Mouse (Mus musculus) forebrain, embryonic 14.5 days (tissue): ENCODE data around the gene Glis2. TPM values are rescaled to one million over a fixed set of nuclear protein-coding genes. Genes with fewer than 3 reads are reported as not detected.

Experiments
- ATAC-seq: fragments of 200-750 bp; cut with Nextera tagmentation; 2 replicates; pipeline ENCODE4 v1.8.0; 2017; ENCODE audit warnings: mild to moderate bottlenecking, moderate library complexity
- DNase-seq: peaks from one replicate; pipeline ENCODE4 v3.0.0-alpha.2; 2015; ENCODE audit warnings: low spot score
- H3K27ac ChIP-seq: fragments of 300-500 bp; sonication (generic); 2 replicates; pipeline ENCODE4 v1.5.1; 2014; ENCODE audit warnings: low read depth, mild to moderate bottlenecking, control low read depth, low read length, moderate library complexity
- H3K27me3 ChIP-seq: fragments of 300-500 bp; sonication (generic); replicated peaks from 2 replicates; pipeline ENCODE4 v1.6.1; 2014; ENCODE audit warnings: low read length, control low read depth, mixed read lengths; ENCODE audit not compliant: control insufficient read depth, insufficient read depth
- H3K36me3 ChIP-seq: fragments of 300-500 bp; sonication (generic); 2 replicates; pipeline ENCODE4 v1.6.1; 2014; ENCODE audit warnings: low read length, control low read depth; ENCODE audit not compliant: control insufficient read depth, insufficient read depth
- H3K4me1 ChIP-seq: fragments of 300-500 bp; sonication (generic); 2 replicates; pipeline ENCODE4 v1.6.1; 2014; ENCODE audit warnings: antibody characterized with exemption, low read length, control low read depth; ENCODE audit not compliant: control insufficient read depth, insufficient read depth
- H3K4me2 ChIP-seq: fragments of 300-500 bp; sonication (generic); 2 replicates; pipeline ENCODE4 v1.6.1; 2014; ENCODE audit warnings: mild to moderate bottlenecking, control low read depth, low read length
- H3K4me3 ChIP-seq: fragments of 300-500 bp; sonication (generic); 2 replicates; pipeline ENCODE4 v1.5.1; 2014; ENCODE audit warnings: low read depth, low read length, control low read depth
- H3K9ac ChIP-seq: fragments of 300-500 bp; sonication (generic); 2 replicates; pipeline ENCODE4 v1.6.1; 2014; ENCODE audit warnings: mild to moderate bottlenecking, low read length, control low read depth, moderate library complexity
- H3K9me3 ChIP-seq: fragments of 300-500 bp; sonication (generic); replicated peaks from 2 replicates; pipeline ENCODE4 v1.6.1; 2016; ENCODE audit warnings: low read length, control low read depth, mixed read lengths; ENCODE audit not compliant: control insufficient read depth
- WGBS: fragments of 180-500 bp; shearing (Covaris S2); extraction: QIAGEN DNeasy Blood & Tissue Kit; methylation state at CpG from one replicate; pipeline ENCODE4 v1.1.7; 2014; 5-methylcytosine and 5-hydroxymethylcytosine counted together
- polyA plus RNA-seq: library from polyadenylated mRNA; unstranded; fragments of >200 nt; fragmentation: Nextera tagmentation; extraction: Ambion mirVana; gene quantifications from 2 replicates; pipeline ENCODE4 v1.2.1, GENCODE M21; 2014

The Glis2 gene
- polyA plus RNA-seq, 1 experiment from 2014 or later = 9.0 TPM

DNA sequence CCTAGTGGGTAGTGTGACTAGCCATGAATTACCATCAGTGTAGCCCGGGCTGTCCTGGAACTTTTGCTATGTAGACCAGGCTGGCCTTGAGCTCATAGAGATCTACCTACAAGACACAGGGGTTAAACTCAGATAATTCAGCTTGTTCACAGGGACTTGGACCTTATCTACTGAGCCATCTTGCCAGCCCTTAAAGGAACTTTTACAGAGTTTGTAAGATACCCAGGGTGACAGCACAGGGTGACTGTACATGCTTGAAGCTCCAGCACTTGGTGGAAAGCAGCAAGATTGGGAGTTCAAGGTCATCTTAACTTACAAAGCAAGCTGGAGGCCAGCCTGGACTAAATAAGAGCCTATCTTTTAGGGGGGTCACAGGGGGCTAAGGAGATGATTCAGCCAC is 39.0 kb upstream of the Glis2 start:
- Histone ChIP-seq H3K27me3 (no peaks in the 10 kb centered on the region), H3K9me3 (no peaks in the 10 kb centered on the region), H3K4me1 (peaks cover 15% of the 10 kb centered on the region; the same call in 1 of the 2 replicates), H3K4me3 (no peak overlapping the region), H3K4me2 (no peak overlapping the region), H3K9ac (no peak overlapping the region), H3K27ac (no peak overlapping the region), H3K36me3 (peaks cover 11% of the 10 kb centered on the region; the same call in 1 of the 2 replicates)
- ATAC-seq (no peak), DNase-seq (no peak)
- 100% methylated on average over 1 of the region's 1 CpGs for WGBS

- H3K9ac ChIP-seq = peak overlapping the region; percentile 86; the same call in 1 of the 2 replicates
- H3K4me3 ChIP-seq = 0 out of 2 replicates have a peak overlapping the region, but pooled peaks have one; percentile 76
- peaks cover 15% of the 10 kb centered on the region; the same call in 1 of the 2 replicates for H3K4me1 ChIP-seq
- H3K4me2 ChIP-seq = peak overlapping the region; percentile 92
- WGBS = 80% methylated on average over 1 of the region's 1 CpGs
- no peaks in the 10 kb centered on the region for H3K27me3 ChIP-seq
- H3K36me3 ChIP-seq = no peaks in the 10 kb centered on the region
- no peaks in the 10 kb centered on the region for H3K9me3 ChIP-seq
- no peak for ATAC-seq
- H3K27ac ChIP-seq = no peak overlapping the region
- no peak for DNase-seq
These were observed 37.4 kb upstream of the Glis2 start for GRCm38 (mm10) chr16:4557085-4557484.

DNA sequence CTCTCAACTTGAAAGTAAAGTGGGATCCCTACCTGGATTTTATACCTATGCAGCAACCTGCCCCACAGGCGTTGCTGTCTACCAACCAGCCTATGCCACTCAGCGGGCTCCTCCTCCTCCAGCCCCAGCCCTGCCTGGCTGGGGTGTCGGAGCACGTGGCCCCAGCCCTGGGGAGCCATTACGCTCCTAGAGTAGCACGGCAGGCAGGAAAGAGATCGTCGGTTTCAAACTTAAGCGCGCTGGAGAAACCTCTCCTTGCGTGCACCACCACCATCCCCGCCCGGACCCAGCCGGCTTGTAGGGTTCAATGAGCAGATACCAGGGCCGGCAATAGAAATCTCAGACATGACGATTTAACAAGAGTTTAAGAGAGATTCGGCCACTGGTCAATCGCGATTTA is 36.6 kb upstream of the Glis2 start:
- no peaks in the 10 kb centered on the region for H3K9me3 ChIP-seq
- ATAC-seq (peak; percentile 45), DNase-seq (peak; percentile 72)
- peaks cover 15% of the 10 kb centered on the region; the same call in 1 of the 2 replicates for H3K4me1 ChIP-seq
- peak overlapping the region; percentile 92 for H3K4me2 ChIP-seq
- H3K27ac ChIP-seq = peak overlapping the region; percentile 89
- no peaks in the 10 kb centered on the region for H3K27me3 ChIP-seq
- no peaks in the 10 kb centered on the region for H3K36me3 ChIP-seq
- peak overlapping the region; percentile 86 for H3K9ac ChIP-seq
- H3K4me3 ChIP-seq = peak overlapping the region; percentile 76
- WGBS = under 1% methylated on average over 19 of the region's 19 CpGs

DNA sequence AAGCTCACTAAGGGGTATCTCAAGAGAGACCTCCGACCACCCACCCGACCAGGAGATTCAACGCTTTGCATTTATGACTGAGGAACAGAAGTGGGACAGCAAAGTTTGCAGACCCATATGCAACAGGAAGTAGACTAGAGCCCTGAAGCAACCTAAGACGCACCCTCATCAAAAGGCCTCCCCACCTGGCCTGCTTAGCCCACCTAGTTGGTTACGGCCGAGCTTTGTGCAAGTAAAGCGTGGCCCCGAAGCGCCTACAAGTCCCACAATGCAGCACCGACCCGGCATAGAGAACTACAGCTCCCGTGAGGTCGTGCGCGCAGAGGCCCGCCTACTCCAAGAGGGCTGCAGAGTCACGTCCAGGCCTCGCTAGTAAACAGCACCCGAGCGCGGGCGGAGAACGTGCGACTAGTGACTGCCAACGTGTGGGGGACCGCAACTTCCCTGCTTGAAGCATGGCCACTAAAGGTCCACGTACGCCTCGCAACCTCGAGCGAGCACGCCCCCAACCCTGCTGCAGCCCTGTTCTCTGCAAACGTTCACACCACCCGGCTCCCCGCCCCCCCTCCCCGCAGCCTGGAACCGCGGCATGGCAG is 36.0 kb upstream of the Glis2 start:
- peak; percentile 94 for ATAC-seq
- no peaks in the 10 kb centered on the region for H3K27me3 ChIP-seq
- no peaks in the 10 kb centered on the region for H3K36me3 ChIP-seq
- peak overlapping the region; percentile 86 for H3K9ac ChIP-seq
- peak; percentile 97 for DNase-seq
- WGBS = under 1% methylated on average over 38 of the region's 38 CpGs
- H3K9me3 ChIP-seq = no peaks in the 10 kb centered on the region
- H3K4me3 ChIP-seq = peak overlapping the region; percentile 76
- H3K27ac ChIP-seq = peak overlapping the region; percentile 89
- peak overlapping the region; percentile 92 for H3K4me2 ChIP-seq
- peaks cover 15% of the 10 kb centered on the region; the same call in 1 of the 2 replicates for H3K4me1 ChIP-seq

- Histone ChIP-seq H3K36me3 (no peaks in the 10 kb centered on the region), H3K4me2 (peak overlapping the region; percentile 92), H3K27ac (peak overlapping the region; percentile 89), H3K4me3 (peak overlapping the region; percentile 76), H3K9me3 (no peaks in the 10 kb centered on the region), H3K27me3 (no peaks in the 10 kb centered on the region), H3K9ac (peak overlapping the region; percentile 86), H3K4me1 (peaks cover 15% of the 10 kb centered on the region; the same call in 1 of the 2 replicates)
- WGBS = 0% methylated on average over 43 of the region's 43 CpGs
- ATAC-seq (peak; percentile 49), DNase-seq (peak; percentile 77)
These were observed 35.4 kb upstream of the Glis2 start for GRCm38 (mm10) chr16:4558980-4559631.

DNA sequence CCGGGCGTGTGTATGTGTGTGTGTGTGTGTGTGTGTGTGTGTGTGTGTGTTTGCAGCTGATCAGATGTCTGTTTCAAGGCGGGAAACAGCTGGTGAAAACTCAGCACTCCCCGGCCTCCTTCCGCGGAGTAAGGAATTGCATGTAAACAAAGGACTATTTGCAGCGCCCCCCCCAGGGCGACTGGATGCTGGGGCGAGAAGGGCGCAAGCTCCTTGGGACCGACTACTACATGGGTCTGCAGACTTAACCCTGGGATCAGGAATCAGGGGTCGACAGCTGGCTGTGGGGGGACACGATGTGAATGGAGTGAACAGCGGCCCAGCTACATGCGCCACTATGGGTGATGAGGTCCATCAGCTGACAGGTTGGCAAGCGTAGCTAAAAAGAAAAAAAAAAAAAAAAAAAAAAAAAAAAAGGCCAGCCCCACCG is 34.8 kb upstream of the Glis2 start, which contains the start of gene Tfap4:
Gene Tfap4, minus strand, starts transcription at position 140 of the 430 bp plus-strand sequence.
- Histone ChIP-seq H3K27ac (peak within 1 kb of the TSS; percentile 89), H3K4me3 (peak within 1 kb of the TSS; percentile 76), H3K4me1 (peaks cover 15% of the 10 kb centered on the region; the same call in 1 of the 2 replicates), H3K4me2 (peak within 1 kb of the TSS; percentile 92), H3K9me3 (no peaks in the 10 kb centered on the region), H3K9ac (peak within 1 kb of the TSS; percentile 86), H3K27me3 (no peaks in the 10 kb centered on the region), H3K36me3 (no peaks in the 10 kb centered on the region)
- 0% methylated on average over 17 of the region's 17 CpGs for WGBS
- ATAC-seq (peak; percentile 24), DNase-seq (peak; percentile 94)

GRCm38 (mm10) chr16:4560145-4560952 is 34.2 kb upstream of the Glis2 start:
- DNase-seq (peak; percentile 74), ATAC-seq (peak; percentile 41)
- peak overlapping the region; percentile 89 for H3K27ac ChIP-seq
- peaks cover 15% of the 10 kb centered on the region; the same call in 1 of the 2 replicates for H3K4me1 ChIP-seq
- no peaks in the 10 kb centered on the region for H3K36me3 ChIP-seq
- peak overlapping the region; percentile 86 for H3K9ac ChIP-seq
- H3K9me3 ChIP-seq = no peaks in the 10 kb centered on the region
- peak overlapping the region; percentile 92 for H3K4me2 ChIP-seq
- H3K4me3 ChIP-seq = peak overlapping the region; percentile 76
- H3K27me3 ChIP-seq = no peaks in the 10 kb centered on the region
- 2% methylated on average over 38 of the region's 43 CpGs for WGBS

- peak; percentile 78 for ATAC-seq
- WGBS = 20% methylated on average over 4 of the region's 4 CpGs
These were observed 26.6 kb upstream of the Glis2 start for GRCm38 (mm10) chr16:4567912-4568311.

More at GRCm38 (mm10) chr16:4567912-4568311, 26.6 kb upstream of the Glis2 start:
- Histone ChIP-seq H3K36me3 (no peaks in the 10 kb centered on the region), H3K4me2 (no peak overlapping the region), H3K4me1 (no peaks in the 10 kb centered on the region), H3K9me3 (no peaks in the 10 kb centered on the region), H3K27ac (no peak overlapping the region), H3K4me3 (no peak overlapping the region), H3K27me3 (no peaks in the 10 kb centered on the region), H3K9ac (no peak overlapping the region)
- peak; percentile 91 for DNase-seq
